Mouse (Mus musculus): ENCODE measurements around the gene Trim71. TPM values are rescaled to one million over a fixed set of nuclear protein-coding genes. Genes with fewer than 3 reads are reported as not detected.

Gene Trim71
- 0.26 and 0.32 TPM in 2 replicates for polyA plus RNA-seq (2015; fragmentation: Nextera tagmentation; extraction: Ambion mirVana)

DNA sequence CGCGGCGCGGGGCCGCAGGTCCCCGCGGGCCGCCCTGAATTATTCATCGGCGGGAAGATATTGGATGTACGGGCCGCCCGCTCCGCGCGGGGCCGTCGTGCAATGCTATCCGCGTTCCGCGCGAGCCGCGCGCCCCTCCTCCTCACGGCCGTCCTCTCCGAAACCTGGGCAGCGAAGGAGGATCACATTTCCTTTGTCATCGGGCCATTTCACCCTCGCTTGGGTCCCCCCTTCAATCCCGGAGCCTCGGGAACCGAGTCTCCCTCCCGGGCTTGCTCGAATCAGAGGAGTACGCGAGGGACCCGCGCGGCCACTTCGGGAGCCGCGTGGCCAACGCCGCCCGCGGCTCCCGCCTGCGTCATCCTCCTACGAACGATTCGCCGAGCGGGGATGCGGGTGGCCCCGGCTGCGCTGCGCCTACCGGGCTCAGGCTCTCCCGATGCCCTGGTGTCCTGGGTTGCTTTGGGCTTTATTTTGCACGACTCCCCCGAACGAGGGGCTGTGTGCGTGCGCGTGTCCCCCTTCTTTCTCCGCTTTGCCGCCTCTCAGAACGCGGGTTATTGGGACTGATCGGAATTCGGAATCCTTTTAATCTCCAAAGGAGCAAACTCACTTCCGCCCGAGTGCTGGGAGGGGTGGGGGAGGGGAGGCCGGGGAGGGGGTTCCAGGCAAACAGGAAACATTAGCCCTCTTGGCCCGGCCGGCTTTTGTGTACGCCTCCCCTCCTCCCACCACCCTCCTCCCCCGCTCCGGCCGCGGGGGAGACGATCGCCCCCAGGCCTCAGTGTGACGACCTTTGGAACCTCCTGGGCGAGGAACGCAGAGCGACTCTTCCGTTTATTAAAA is at the start of gene Trim71:
Gene Trim71, minus strand, starts transcription at position 609 of the 846 bp plus-strand sequence.
- 0% methylated on average over 84 of the region's 91 CpGs for WGBS
- H3K27me3 ChIP-seq = peaks cover 40% of the 10 kb centered on the region
- peaks cover 42% of the 10 kb centered on the region for H3K4me1 ChIP-seq (replicated peaks)
- H3K36me3 ChIP-seq = no peaks in the 10 kb centered on the region
- H3K9me3 ChIP-seq = no peaks in the 10 kb centered on the region
- H3K27ac ChIP-seq (replicated peaks) = peak within 1 kb of the TSS; percentile 61
- peak within 1 kb of the TSS; percentile 62 for H3K4me3 ChIP-seq
- peak; percentile 75 for ATAC-seq (ENCODE audit: low FRiP score, low read depth)
- H3K4me2 ChIP-seq = peak within 1 kb of the TSS; percentile 96
- H3K9ac ChIP-seq = peak within 1 kb of the TSS; percentile 59

DNA sequence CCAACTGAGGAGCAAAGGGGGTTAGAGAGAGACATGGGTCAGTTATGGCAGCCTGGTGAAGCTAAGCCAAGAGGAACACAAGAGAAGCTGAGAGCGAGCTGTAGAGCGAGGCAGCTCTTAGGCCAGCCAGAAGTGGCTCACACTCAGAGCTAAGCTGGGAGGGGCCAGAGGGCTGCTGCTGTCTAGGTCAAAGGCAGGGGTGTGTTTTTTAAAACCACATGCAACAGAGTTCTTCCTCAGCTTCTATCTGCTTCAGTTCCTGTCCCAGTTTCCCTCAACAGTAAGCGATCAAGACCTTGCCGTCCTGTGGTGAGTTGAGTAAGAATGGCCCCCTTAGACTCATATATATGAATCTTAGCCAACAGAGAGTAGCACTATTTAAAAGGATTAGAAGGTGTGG is 48.9 kb upstream of the Trim71 start:
- Histone ChIP-seq H3K4me3 (no peak overlapping the region), H3K27me3 (no peaks in the 10 kb centered on the region), H3K36me3 (peaks cover 69% of the 10 kb centered on the region), H3K4me2 (no peak overlapping the region), H3K9me3 (no peaks in the 10 kb centered on the region), H3K9ac (no peak overlapping the region), H3K4me1 (replicated peaks) (no peaks in the 10 kb centered on the region), H3K27ac (replicated peaks) (no peak overlapping the region)
- WGBS = 97% methylated on average over 4 of the region's 4 CpGs
- ATAC-seq (ENCODE audit: low FRiP score, low read depth) = no peak

DNA sequence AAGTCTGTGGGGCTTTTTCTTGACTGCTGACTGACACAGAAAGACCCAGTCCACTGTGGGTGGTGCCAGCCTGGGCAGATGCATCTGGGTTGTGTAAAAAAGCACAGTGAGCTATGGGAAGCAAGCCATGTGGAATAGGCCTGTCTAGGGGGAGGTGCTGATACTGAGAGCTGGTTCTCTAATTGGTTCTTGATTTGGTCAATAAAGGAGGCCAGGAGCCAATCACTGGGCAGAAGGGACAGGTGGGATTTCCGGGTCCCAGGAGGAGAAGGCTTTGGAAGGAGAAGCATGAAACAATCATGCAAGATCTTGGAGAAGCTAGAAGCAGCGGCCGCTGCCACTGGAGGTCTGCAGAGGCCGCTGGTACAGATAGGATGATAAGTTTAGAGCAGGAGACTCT is 48.4 kb upstream of the Trim71 start:
- 88% methylated on average over 4 of the region's 4 CpGs for WGBS
- Histone ChIP-seq H3K36me3 (peaks cover 69% of the 10 kb centered on the region), H3K27ac (replicated peaks) (no peak overlapping the region), H3K4me2 (no peak overlapping the region), H3K27me3 (no peaks in the 10 kb centered on the region), H3K4me1 (replicated peaks) (no peaks in the 10 kb centered on the region), H3K9ac (no peak overlapping the region), H3K4me3 (no peak overlapping the region), H3K9me3 (no peaks in the 10 kb centered on the region)
- no peak for ATAC-seq (ENCODE audit: low FRiP score, low read depth)

DNA sequence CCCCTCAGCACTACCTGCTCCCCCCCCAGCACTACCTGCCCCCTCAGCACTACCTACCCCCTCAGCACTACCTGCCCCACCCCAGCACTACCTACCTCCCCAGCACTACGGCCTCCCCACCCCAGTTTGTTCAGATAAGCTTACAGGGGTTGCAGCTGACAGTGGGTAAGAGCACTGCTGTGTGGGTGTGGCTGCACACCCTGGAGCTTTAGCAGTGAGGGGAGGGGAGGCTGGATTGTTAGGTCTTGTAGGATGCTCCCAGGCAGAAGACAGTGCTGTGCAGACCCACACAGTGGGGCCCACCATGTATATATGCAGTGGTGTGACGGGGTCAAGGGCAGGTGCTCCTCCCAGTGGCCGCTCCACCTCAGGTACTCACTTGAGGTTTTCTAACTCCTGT is 46.1 kb upstream of the Trim71 start:
- no peak overlapping the region for H3K4me3 ChIP-seq
- no peaks in the 10 kb centered on the region for H3K27me3 ChIP-seq
- no peak overlapping the region for H3K9ac ChIP-seq
- 97% methylated on average over 3 of the region's 3 CpGs for WGBS
- no peaks in the 10 kb centered on the region for H3K9me3 ChIP-seq
- no peaks in the 10 kb centered on the region for H3K4me1 ChIP-seq (replicated peaks)
- H3K4me2 ChIP-seq = no peak overlapping the region
- peaks cover 67% of the 10 kb centered on the region for H3K36me3 ChIP-seq
- ATAC-seq (ENCODE audit: low FRiP score, low read depth) = no peak
- no peak overlapping the region for H3K27ac ChIP-seq (replicated peaks)

DNA sequence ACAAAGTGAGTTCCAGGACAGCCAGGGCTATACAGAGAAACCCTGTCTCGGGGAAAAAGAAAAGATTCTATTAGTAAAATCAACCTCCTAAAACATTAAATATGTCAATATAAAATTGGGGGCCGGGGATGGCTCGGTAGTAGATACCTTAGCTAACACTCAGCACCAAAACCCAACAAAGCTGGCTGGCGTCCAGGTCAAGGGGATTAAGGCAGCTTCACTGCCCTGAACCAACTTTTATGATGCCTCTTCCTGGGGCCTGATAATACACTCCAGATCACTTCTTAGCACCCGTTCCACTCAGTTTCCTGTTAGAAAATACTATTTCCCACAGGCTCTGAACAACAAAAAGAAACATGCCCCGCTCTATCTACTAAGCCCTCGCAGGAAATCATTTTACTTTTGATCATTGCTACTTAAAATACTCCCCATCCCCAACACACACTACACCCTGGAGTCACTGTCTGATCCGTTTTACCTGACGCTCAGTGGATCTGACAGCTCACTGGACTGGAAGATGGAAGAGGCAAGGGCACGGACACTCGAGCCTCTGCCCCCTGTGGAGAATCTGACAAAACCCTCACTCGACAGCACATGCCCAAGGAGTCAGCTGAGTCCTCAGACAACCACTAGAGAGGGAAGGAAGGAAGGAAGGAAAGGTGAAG is 39.8 kb upstream of the Trim71 start:
- Histone ChIP-seq H3K4me3 (no peak overlapping the region), H3K4me2 (no peak overlapping the region), H3K36me3 (peaks cover 25% of the 10 kb centered on the region), H3K9me3 (no peaks in the 10 kb centered on the region), H3K4me1 (replicated peaks) (no peaks in the 10 kb centered on the region), H3K27ac (replicated peaks) (0 out of 2 replicates have a peak overlapping the region, but pooled peaks have one; percentile 30), H3K27me3 (no peaks in the 10 kb centered on the region), H3K9ac (no peak overlapping the region)
- ATAC-seq (ENCODE audit: low FRiP score, low read depth) = 0 out of 2 replicates have a peak, but pooled peaks have one; percentile 42
- 61% methylated on average over 12 of the region's 12 CpGs for WGBS

DNA sequence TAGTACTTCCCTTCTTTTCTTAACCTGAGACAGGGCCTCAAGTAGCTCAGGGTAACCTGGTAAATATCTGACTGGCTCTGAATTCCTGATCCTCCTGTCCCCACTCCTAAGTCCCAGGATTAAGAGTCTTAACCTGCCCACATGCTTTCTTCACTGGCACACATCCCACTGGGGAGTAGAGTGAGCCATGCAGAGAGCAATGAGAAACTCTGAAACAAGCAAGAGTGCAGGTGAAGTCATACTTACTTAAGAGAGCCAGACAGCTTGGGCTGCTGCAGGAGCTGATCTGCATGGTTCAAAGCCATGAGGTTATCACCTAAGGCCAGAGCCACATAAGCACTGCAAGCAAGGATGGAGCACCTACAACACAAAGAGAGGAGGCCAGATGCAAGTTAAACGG is 36.9 kb upstream of the Trim71 start:
- Histone ChIP-seq H3K4me2 (no peak overlapping the region), H3K4me1 (replicated peaks) (no peaks in the 10 kb centered on the region), H3K27me3 (no peaks in the 10 kb centered on the region), H3K36me3 (peaks cover 30% of the 10 kb centered on the region), H3K4me3 (no peak overlapping the region), H3K9me3 (no peaks in the 10 kb centered on the region), H3K27ac (replicated peaks) (no peak overlapping the region), H3K9ac (no peak overlapping the region)
- WGBS = 62% methylated on average over 1 of the region's 1 CpGs
- ATAC-seq (ENCODE audit: low FRiP score, low read depth) = no peak

DNA sequence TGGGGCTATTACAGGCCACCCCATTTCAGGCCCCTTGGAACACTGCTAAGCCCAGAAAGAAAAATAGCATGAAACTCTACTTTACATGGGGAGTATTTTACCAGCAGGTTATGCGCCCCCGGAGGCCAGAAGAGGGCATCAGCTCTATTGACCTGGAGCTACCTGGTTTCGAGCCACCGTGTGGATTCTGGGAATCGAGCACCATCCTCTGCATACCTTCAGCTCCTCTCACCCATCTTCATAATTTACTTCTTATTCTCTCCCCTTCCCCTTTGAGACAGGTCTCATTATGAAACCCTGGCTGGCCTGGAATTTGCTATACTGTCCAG is 20.8 kb upstream of the Trim71 start:
- WGBS = 38% methylated on average over 5 of the region's 5 CpGs
- Histone ChIP-seq H3K36me3 (peaks cover 25% of the 10 kb centered on the region), H3K4me2 (no peak overlapping the region), H3K4me1 (replicated peaks) (peaks cover 10% of the 10 kb centered on the region), H3K27ac (replicated peaks) (no peak overlapping the region), H3K4me3 (no peak overlapping the region), H3K9me3 (no peaks in the 10 kb centered on the region), H3K27me3 (no peaks in the 10 kb centered on the region), H3K9ac (no peak overlapping the region)
- ATAC-seq (ENCODE audit: low FRiP score, low read depth) = no peak

DNA sequence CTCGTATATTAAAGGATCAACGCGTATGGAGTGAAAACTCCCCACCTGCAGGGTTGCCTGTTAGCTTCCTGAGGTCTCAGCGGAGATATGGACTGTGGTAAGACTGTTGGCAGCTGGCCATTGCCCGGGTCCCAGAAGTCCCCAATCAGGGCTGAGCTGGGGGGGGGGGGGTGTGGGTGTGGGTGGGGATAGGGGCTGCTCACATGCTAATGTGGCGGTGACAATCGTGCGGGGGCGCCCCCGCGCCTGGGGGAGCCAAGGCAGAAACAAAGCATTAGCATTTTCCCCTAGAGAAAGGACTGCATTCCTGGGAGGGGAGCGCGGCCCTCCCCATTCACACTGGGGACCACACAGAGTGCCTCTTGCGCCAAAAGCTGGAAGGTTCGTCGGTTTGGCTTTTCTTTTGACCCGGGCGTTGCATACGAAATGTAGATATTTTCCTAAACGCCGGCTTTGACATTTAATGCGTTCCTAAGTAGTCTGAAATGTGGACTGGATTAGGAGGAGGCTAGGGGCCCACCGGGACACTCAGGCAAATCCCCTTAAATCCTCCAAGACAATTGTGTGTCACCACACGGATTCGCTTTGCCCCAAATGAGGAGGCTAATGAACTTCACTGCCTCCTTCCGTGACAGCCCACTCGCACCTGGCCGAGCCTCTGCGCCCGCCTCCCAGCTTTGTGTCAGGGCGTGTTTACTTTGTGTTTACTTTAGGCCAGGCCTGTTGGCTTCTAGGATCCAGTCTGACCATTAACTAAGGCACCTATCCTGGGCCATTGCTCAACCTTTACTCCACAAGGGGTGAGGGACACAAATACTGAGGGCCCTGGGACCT is 20.2 kb upstream of the Trim71 start:
- no peaks in the 10 kb centered on the region for H3K27me3 ChIP-seq
- ATAC-seq (ENCODE audit: low FRiP score, low read depth) = 0 out of 2 replicates have a peak, but pooled peaks have one; percentile 57
- H3K36me3 ChIP-seq = peaks cover 20% of the 10 kb centered on the region
- H3K9me3 ChIP-seq = no peaks in the 10 kb centered on the region
- H3K4me3 ChIP-seq = peak overlapping the region; percentile 20
- no peak overlapping the region for H3K9ac ChIP-seq
- peak overlapping the region; percentile 59 for H3K4me2 ChIP-seq
- no peak overlapping the region; the same call in 1 of the 2 replicates for H3K27ac ChIP-seq (replicated peaks)
- 7% methylated on average over 28 of the region's 31 CpGs for WGBS
- peaks cover 10% of the 10 kb centered on the region for H3K4me1 ChIP-seq (replicated peaks)

DNA sequence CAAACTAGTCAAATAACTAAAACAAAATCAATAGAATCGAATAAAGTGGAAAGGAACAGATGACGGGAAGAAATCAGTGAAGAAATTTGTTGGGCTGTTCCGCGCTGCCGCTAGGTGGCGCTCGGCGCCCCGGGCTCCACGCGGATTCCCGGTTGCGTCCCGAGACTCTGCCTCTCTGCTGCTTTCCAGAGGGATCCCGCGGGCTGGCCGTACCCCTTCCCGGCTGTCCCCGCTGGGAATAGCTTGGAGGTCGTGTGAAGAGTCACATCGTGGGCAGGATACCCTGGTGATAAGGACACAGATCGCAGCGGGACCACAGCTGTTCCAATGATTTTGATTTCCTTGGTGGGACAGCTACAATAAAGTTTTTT is 19.6 kb upstream of the Trim71 start:
- Histone ChIP-seq H3K27me3 (no peaks in the 10 kb centered on the region), H3K27ac (replicated peaks) (no peak overlapping the region), H3K9ac (0 out of 2 replicates have a peak overlapping the region, but pooled peaks have one; percentile 36), H3K4me2 (peak overlapping the region; percentile 59), H3K4me3 (peak overlapping the region; percentile 20), H3K36me3 (peaks cover 14% of the 10 kb centered on the region), H3K9me3 (no peaks in the 10 kb centered on the region), H3K4me1 (replicated peaks) (peaks cover 10% of the 10 kb centered on the region)
- WGBS = 2% methylated on average over 23 of the region's 23 CpGs
- ATAC-seq (ENCODE audit: low FRiP score, low read depth) = 0 out of 2 replicates have a peak, but pooled peaks have one; percentile 31

DNA sequence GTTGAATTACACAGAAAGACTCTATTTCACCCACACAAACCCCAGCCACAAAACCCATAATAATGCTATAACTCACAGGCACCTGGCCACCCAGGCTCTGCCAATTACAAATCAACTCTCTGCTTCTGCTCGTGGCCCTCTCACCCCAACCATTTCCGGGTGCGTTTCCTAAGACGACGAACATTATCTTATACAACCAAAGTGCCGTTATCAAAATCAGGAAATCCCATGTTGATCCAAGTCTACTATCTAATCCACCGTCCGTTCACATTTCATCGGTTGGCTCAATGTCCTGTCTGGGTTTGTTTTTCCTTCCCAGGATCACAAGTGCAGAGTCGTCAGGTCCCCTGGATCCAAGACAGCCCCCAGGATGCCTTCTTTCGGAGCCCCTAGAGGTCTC is 14.5 kb upstream of the Trim71 start:
- no peak overlapping the region for H3K9ac ChIP-seq
- ATAC-seq (ENCODE audit: low FRiP score, low read depth) = no peak
- no peaks in the 10 kb centered on the region for H3K4me1 ChIP-seq (replicated peaks)
- no peak overlapping the region for H3K4me3 ChIP-seq
- no peaks in the 10 kb centered on the region for H3K9me3 ChIP-seq
- H3K27me3 ChIP-seq = no peaks in the 10 kb centered on the region
- WGBS = 84% methylated on average over 11 of the region's 11 CpGs
- no peak overlapping the region for H3K27ac ChIP-seq (replicated peaks)
- H3K36me3 ChIP-seq = no peaks in the 10 kb centered on the region
- H3K4me2 ChIP-seq = no peak overlapping the region

DNA sequence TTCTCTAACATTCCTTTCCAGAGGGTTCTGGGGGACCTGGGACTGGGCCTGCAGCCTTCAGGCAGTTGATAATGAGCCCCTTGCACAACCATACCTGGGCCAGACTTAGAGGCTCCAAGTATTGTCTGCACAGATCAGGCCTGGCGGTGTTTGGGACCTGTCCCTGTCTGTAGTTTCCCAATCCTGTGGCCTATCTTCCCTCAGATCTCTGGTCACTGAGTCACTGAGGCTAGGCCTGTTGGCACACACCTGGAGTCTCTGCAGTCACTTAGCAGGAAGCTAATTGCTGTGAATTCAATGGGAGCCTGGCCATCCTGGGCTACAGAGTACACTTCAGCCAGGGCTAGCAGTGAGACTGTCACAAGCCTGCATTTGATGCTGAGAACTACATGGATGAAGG is 11.8 kb upstream of the Trim71 start:
- no peaks in the 10 kb centered on the region for H3K9me3 ChIP-seq
- no peaks in the 10 kb centered on the region for H3K4me1 ChIP-seq (replicated peaks)
- 88% methylated on average over 1 of the region's 1 CpGs for WGBS
- no peaks in the 10 kb centered on the region for H3K27me3 ChIP-seq
- H3K4me3 ChIP-seq = no peak overlapping the region
- ATAC-seq (ENCODE audit: low FRiP score, low read depth) = no peak
- no peak overlapping the region for H3K4me2 ChIP-seq
- no peak overlapping the region for H3K27ac ChIP-seq (replicated peaks)
- no peak overlapping the region for H3K9ac ChIP-seq
- no peaks in the 10 kb centered on the region for H3K36me3 ChIP-seq

DNA sequence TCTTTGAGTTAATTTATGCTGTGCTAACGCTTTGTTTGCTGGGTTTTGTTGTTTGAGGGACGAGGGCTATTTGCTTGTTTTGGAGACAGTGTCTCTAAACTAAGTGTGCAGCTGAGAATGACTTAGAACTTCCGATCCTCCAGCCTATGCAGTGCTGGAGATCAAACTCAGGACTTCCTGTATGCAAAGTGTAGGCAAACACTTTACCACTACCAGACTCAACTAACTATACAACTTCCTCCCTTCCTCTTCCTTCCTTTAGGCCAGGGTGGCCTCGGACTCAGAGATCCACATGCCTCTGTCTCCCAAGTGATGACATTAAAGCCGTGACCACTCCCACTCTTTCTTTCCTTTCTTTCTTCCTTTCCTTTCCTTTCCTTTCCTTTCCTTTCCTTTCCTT is 9.4 kb upstream of the Trim71 start:
- Histone ChIP-seq H3K9me3 (no peaks in the 10 kb centered on the region), H3K4me1 (replicated peaks) (no peaks in the 10 kb centered on the region), H3K27ac (replicated peaks) (no peak overlapping the region), H3K9ac (no peak overlapping the region), H3K4me3 (no peak overlapping the region), H3K4me2 (no peak overlapping the region), H3K36me3 (no peaks in the 10 kb centered on the region), H3K27me3 (no peaks in the 10 kb centered on the region)
- no peak for ATAC-seq (ENCODE audit: low FRiP score, low read depth)
- WGBS = 79% methylated on average over 5 of the region's 5 CpGs
